Mouse (Mus musculus) hindbrain, postnatal 0 days (tissue): ENCODE results near the gene Gipc2. TPM values are rescaled to one million over a fixed set of nuclear protein-coding genes. Genes with fewer than 3 reads are reported as not detected.
A peak's percentile ranks its signal among the peaks of the same experiment; 100 is the strongest.

Source experiments
- ATAC-seq: fragments of 200-750 bp; cut with Nextera tagmentation; 2 replicates; pipeline ENCODE4 v1.8.0; 2017; ENCODE audit warnings: mild to moderate bottlenecking, moderate TSS enrichment, moderate library complexity
- DNase-seq: peaks from one replicate; pipeline ENCODE4 v3.0.0-alpha.2; 2015; ENCODE audit warnings: low spot score
- H3K27ac ChIP-seq: fragments of 300-500 bp; sonication (generic); 2 replicates; pipeline ENCODE4 v1.5.1; 2014; ENCODE audit warnings: mild to moderate bottlenecking
- H3K27me3 ChIP-seq: fragments of 300-500 bp; sonication (generic); 2 replicates; pipeline ENCODE4 v1.6.1; 2014; ENCODE audit warnings: low read length, mixed read lengths; ENCODE audit not compliant: insufficient read depth
- H3K36me3 ChIP-seq: fragments of 300-500 bp; sonication (generic); 2 replicates; pipeline ENCODE4 v1.6.1; 2014; ENCODE audit warnings: low read length, mixed read lengths; ENCODE audit not compliant: insufficient read depth
- H3K4me1 ChIP-seq: fragments of 300-500 bp; sonication (generic); 2 replicates; pipeline ENCODE4 v1.6.1; 2014; ENCODE audit warnings: antibody characterized with exemption, low read length, mixed read lengths; ENCODE audit not compliant: insufficient read depth
- H3K4me2 ChIP-seq: fragments of 300-500 bp; sonication (generic); 2 replicates; pipeline ENCODE4 v1.6.1; 2014; ENCODE audit warnings: low read depth, mild to moderate bottlenecking, low read length, moderate library complexity, mixed read lengths
- H3K4me3 ChIP-seq: fragments of 300-500 bp; sonication (generic); 2 replicates; pipeline ENCODE4 v1.5.1; 2014; ENCODE audit warnings: low read length
- H3K9ac ChIP-seq: fragments of 300-500 bp; sonication (generic); replicated peaks from 2 replicates; pipeline ENCODE4 v1.6.1; 2014; ENCODE audit warnings: mild to moderate bottlenecking, low read length, moderate library complexity, mixed read lengths
- H3K9me3 ChIP-seq: fragments of 300-500 bp; sonication (generic); 2 replicates; pipeline ENCODE4 v1.6.1; 2016; ENCODE audit warnings: low read length, mixed read lengths
- CTCF ChIP-seq: IDR thresholded peaks from 2 replicates; pipeline ENCODE4 v1.5.1; 2016; ENCODE audit warnings: antibody characterized with exemption, control low read depth, low read depth
- WGBS: fragments of 180-500 bp; shearing (Covaris S2); extraction: QIAGEN DNeasy Blood & Tissue Kit; methylation state at CpG from one replicate; pipeline ENCODE4 v1.1.7; 2014; 5-methylcytosine and 5-hydroxymethylcytosine counted together
- polyA plus RNA-seq: library from polyadenylated mRNA; unstranded; fragments of >200 nt; fragmentation: Nextera tagmentation; extraction: Ambion mirVana; gene quantifications from 2 replicates; pipeline ENCODE4 v1.2.1, GENCODE M21; 2015
- total RNA-seq: library from RNA; depleted of rRNA; stranded (reverse); fragments of >200 nt; gene quantifications from 2 replicates; pipeline ENCODE4 v1.2.3, GENCODE M21; 2014

Gene Gipc2
- total and polyA plus RNA-seq, 2 experiments from 2014 or later: 6.7 to 15.6 TPM

DNA sequence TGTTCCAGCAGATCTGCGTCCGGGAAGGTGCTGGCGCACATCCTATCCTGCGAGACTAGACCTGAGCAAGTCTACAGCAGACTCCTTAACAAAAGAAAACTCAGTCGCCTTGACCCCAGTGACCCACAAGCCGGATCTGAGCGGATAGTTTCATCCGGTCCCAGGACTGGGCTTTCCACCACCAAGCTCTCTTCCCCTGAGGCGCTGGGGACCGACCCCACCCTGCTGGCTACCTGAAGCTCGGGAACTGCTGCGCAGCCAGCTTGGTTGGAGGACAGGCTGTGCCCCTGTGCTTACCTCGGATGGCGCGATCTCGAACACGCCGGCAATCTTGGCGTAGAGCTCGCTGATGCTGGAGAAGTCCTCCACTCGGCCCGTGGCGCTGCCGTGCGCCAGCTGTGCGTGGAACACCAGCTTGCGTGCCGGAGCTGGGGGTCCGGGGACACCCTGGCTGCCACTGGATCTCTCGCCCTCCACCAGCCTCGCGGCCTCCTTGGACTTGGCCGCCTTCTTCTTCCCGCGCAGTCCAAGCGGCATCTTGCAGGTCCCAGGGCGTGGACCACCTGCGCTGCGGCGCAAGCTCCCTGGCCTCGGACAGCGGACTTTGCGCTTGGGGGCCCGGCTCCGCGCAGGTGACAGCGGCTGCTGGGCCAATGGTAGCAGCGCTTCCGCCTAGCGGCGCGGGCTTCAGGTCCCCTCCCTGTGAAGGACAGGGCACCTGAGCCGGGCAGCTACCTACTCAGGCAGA, 505 bp downstream of the Gipc2 start:
- DNase-seq (peak; percentile 75), ATAC-seq (peak; percentile 73)
- no peaks in the 10 kb centered on the region for H3K27me3 ChIP-seq
- peak overlapping the region; percentile 51 for H3K4me3 ChIP-seq
- peak; percentile 29; the same call in 1 of the 2 replicates for TF ChIP-seq CTCF
- peak overlapping the region; percentile 70 for H3K27ac ChIP-seq
- WGBS: 2% methylated on average over 52 of the region's 53 CpGs
- no peaks in the 10 kb centered on the region for H3K9me3 ChIP-seq
- H3K4me1 ChIP-seq: peaks cover 9% of the 10 kb centered on the region; the same call in 1 of the 2 replicates
- H3K4me2 ChIP-seq: peak overlapping the region; percentile 85
- no peaks in the 10 kb centered on the region for H3K36me3 ChIP-seq
- H3K9ac ChIP-seq: peak overlapping the region; percentile 59

DNA sequence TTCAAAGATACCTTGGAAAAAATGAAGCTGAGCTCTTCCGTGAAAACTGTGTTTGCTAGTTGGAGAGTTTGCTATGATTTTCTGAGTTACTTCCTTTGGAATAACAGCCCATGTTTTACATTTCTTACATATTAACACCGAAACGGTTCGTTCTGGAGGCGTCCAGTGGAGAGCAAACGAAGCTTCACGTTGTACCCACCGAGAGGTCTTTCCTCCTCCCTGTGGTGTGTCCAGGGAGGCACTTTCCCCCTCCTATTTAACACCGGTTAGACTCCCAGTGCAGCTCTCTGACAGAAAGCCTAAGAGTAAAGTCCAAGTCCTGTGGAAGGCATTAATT, 1.0 kb downstream of the Gipc2 start:
- H3K4me3 ChIP-seq: peak overlapping the region; percentile 51

DNA sequence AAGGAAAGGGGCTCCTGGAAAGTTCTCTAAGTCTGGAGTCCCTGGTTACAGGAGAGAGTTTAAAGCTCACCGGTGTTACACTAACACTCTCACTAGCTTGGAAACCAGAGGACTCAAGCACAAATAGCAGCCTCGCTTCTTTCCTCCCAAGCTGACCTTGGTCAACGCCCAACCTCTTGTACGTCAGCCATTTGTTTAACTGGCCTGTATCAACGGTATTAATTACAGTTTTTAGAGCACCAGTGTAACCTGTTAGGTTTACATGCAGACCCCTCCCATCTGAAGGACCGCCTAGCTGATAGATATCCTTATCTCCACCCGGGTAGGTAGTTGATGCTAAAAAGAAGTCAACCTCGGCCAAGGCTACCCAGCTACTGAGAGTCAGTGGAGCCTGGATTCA, 2.7 kb downstream of the Gipc2 start:
- ATAC-seq (no peak), DNase-seq (no peak)
- H3K4me1 ChIP-seq: peaks cover 9% of the 10 kb centered on the region; the same call in 1 of the 2 replicates
- H3K4me2 ChIP-seq: no peak overlapping the region
- no peak overlapping the region for H3K9ac ChIP-seq
- H3K9me3 ChIP-seq: no peaks in the 10 kb centered on the region
- TF ChIP-seq CTCF: no peak
- H3K4me3 ChIP-seq: no peak overlapping the region
- no peaks in the 10 kb centered on the region for H3K36me3 ChIP-seq
- 92% methylated on average over 8 of the region's 8 CpGs for WGBS
- H3K27ac ChIP-seq: no peak overlapping the region
- H3K27me3 ChIP-seq: no peaks in the 10 kb centered on the region

More for the DNA sequence above, 1.0 kb downstream of the Gipc2 start:
- H3K36me3 ChIP-seq: no peaks in the 10 kb centered on the region
- DNase-seq: no peak
- peak overlapping the region; percentile 85 for H3K4me2 ChIP-seq
- TF ChIP-seq CTCF: no peak
- H3K27ac ChIP-seq: peak overlapping the region; percentile 70; the same call in 1 of the 2 replicates
- no peak for ATAC-seq
- WGBS: 19% methylated on average over 9 of the region's 9 CpGs
- H3K9me3 ChIP-seq: no peaks in the 10 kb centered on the region
- H3K4me1 ChIP-seq: peaks cover 9% of the 10 kb centered on the region; the same call in 1 of the 2 replicates
- H3K27me3 ChIP-seq: no peaks in the 10 kb centered on the region
- peak overlapping the region; percentile 59; the same call in 1 of the 2 replicates for H3K9ac ChIP-seq

DNA sequence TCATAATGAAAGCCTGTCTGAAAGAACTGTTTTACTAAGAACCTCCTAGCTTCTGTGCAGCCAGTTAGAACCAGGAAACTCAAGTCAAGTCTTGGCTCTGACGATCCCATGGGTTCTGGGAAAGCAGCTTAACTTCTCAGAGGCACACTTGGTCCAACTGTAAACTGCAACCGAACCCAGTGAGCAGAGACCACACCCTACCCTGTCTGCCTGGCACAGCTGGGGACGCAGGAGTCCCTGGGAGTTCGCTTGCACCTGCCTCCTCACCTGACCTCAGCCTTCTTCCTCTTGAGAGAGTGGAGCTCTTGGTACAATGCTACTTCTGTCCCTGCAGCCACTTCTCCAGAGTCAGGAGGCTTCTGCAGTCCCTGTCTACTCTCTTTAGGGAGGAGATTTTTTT, 5.4 kb downstream of the Gipc2 start:
- Histone ChIP-seq H3K27ac (no peak overlapping the region), H3K36me3 (no peaks in the 10 kb centered on the region), H3K9ac (no peak overlapping the region), H3K9me3 (no peaks in the 10 kb centered on the region), H3K27me3 (no peaks in the 10 kb centered on the region), H3K4me1 (peaks cover 4% of the 10 kb centered on the region; the same call in 1 of the 2 replicates), H3K4me2 (no peak overlapping the region), H3K4me3 (no peak overlapping the region)
- DNase-seq (no peak), ATAC-seq (no peak)
- 65% methylated on average over 4 of the region's 4 CpGs for whole genome bisulfite sequencing
- no peak for TF ChIP-seq CTCF

DNA sequence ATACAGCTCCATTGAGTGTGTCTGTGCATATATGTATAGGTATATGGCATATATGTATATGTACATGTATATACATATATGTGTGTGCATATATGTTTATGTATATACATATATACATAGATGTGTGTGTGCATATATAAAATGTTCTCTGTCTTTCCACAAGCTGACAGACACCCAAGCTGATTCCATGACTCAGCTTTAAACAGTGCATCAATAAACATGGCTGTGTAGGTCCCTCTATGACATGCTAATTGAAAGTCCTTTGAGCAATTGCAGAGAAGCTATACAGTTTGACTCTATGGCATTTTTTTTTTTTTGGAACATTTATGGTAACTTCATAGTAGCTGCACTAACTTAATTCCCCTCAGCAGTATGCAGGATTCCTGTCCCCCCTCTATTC, 6.7 kb downstream of the Gipc2 start:
- H3K27me3 ChIP-seq: no peaks in the 10 kb centered on the region
- no peak overlapping the region for H3K4me3 ChIP-seq
- peaks cover 3% of the 10 kb centered on the region; the same call in 1 of the 2 replicates for H3K4me1 ChIP-seq
- H3K4me2 ChIP-seq: no peak overlapping the region
- H3K36me3 ChIP-seq: no peaks in the 10 kb centered on the region
- peak; percentile 18; the same call in 1 of the 2 replicates for ATAC-seq
- no peak overlapping the region for H3K9ac ChIP-seq
- no peak for TF ChIP-seq CTCF
- DNase-seq: no peak
- no peak overlapping the region for H3K27ac ChIP-seq
- H3K9me3 ChIP-seq: no peaks in the 10 kb centered on the region

DNA sequence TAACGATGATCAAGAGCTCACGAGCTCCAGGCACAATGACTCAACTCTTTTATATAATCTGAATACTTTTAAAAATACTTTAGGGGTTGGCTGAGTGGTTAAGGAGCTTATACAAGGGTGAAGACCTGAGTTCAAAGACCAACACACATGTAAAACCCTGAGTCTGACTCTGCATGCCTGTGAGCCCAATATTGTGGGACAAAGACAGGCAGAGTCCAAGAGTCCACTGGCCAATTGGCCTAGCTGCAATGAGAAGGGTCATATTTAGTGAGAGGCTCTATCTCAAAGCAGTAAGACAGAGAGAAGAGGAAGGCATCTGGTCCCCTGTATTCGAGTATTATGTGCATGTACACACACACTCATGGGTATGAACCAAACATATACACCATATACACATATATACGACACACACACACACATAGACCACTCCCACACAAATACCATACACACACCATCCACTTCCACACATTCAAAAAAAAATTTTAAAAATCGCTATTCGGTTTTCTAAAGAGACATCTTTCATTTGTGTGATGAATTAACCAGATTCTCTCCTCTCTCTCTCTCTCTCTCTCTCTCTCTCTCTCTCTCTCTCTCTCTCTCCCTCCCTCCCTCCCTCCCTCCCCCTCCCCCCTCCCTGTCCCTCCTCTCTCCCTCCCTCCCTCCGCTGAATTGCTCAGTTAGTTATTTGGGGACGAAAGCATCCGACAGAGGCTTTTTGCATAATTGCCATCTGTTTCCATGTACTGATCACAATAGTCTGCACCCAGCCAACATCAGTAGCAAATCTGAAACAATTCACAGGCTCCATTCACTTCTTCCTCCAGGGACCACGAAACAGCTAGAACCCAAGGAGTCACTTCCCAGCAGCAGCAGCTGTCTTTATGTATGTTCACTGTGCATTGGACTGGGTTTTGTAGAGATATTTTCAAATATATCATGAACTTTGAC, 7.4 kb downstream of the Gipc2 start:
- ATAC-seq: peak; percentile 45; the same call in 1 of the 2 replicates
- peak; percentile 10 for DNase-seq
- WGBS: 65% methylated on average over 9 of the region's 10 CpGs

More for the DNA sequence above, 7.4 kb downstream of the Gipc2 start:
- no peak overlapping the region for H3K4me2 ChIP-seq
- H3K27me3 ChIP-seq: no peaks in the 10 kb centered on the region
- H3K9me3 ChIP-seq: no peaks in the 10 kb centered on the region
- TF ChIP-seq CTCF: no peak
- no peak overlapping the region for H3K9ac ChIP-seq
- H3K36me3 ChIP-seq: no peaks in the 10 kb centered on the region
- no peak overlapping the region for H3K4me3 ChIP-seq
- no peak overlapping the region for H3K27ac ChIP-seq
- H3K4me1 ChIP-seq: peaks cover 3% of the 10 kb centered on the region; the same call in 1 of the 2 replicates
